Mouse (Mus musculus): ENCODE measurements around the gene Ypel4. TPM values are rescaled to one million over a fixed set of nuclear protein-coding genes. Genes with fewer than 3 reads are reported as not detected.

Gene Ypel4
- polyA plus RNA-seq, 1 experiment = 0.48 TPM

DNA sequence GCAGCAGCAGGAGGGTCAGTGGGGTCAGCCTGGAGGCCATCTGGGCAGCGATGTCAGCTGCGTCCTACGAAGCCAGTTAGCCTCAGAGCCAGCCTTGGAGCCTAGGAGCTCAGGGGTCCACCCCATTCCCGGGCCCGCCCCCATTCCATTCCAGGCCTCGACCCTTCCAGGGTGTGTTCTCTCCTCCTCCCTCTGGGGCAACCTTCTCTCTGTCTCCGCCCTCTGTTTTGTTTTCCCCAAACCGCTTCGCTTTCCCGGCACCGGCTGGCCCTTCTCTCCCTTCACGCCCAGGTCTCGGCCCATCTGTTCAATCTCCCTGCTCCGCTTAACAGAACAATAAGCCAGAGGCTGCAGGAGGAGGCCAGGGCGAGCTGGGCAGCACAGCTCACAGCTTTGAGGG is 40.9 kb downstream of the Ypel4 start:
- H3K4me3 ChIP-seq (ENCODE audit: insufficient read depth, low read depth, low read length) = peak overlapping the region; percentile 44
- H3K4me1 ChIP-seq (ENCODE audit: control insufficient read depth, insufficient read depth, low read length) = no peaks in the 10 kb centered on the region
- peak; percentile 69 for DNase-seq
- H3K27ac ChIP-seq (ENCODE audit: insufficient read depth, low read depth, low read length) = no peak overlapping the region
- TF ChIP-seq POLR2A (IDR thresholded peaks at IDR 0.05; ENCODE audit: low read depth, low read length) (no peak), CTCF (conservative IDR thresholded peaks at IDR 0.05; ENCODE audit: insufficient read depth, insufficient read length, low read depth, low read length) (no peak)
- H3K36me3 ChIP-seq (ENCODE audit: control insufficient read depth, insufficient read depth, low read length) = no peaks in the 10 kb centered on the region
- 14% methylated on average over 14 of the region's 15 CpGs for WGBS
- no peaks in the 10 kb centered on the region for H3K27me3 ChIP-seq (replicated peaks; ENCODE audit: control insufficient read depth, insufficient read depth, low read length)

DNA sequence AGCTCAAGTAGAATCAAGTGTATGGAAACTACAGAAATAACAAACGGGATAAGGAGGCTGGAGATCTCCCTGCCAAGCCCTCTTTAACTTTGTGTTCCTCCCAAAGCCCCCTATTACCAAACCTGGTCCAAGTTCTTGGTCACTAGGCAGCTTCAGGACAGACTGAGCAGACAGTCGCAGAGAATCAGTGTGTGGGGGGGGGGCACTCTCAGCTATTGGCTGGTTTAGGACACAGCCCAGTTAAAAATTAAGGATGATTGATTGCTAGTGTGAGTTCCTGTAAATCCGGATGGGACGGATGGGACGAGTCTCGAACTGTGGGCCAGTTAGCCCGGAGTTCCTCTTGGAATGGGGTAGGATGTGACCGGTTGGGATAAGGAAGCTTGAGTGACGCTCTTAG is 41.4 kb downstream of the Ypel4 start, which contains the start of gene Serping1:
Gene Serping1 (minus strand): TSS at position 204 of the 400 bp plus-strand sequence.
- H3K27me3 ChIP-seq (replicated peaks; ENCODE audit: control insufficient read depth, insufficient read depth, low read length) = no peaks in the 10 kb centered on the region
- H3K4me1 ChIP-seq (ENCODE audit: control insufficient read depth, insufficient read depth, low read length) = no peaks in the 10 kb centered on the region
- peak within 1 kb of the TSS; percentile 19; the same call in 1 of the 2 replicates for H3K27ac ChIP-seq (ENCODE audit: insufficient read depth, low read depth, low read length)
- TF ChIP-seq POLR2A (IDR thresholded peaks at IDR 0.05; ENCODE audit: low read depth, low read length) = no peak
- TF ChIP-seq CTCF (conservative IDR thresholded peaks at IDR 0.05; ENCODE audit: insufficient read depth, insufficient read length, low read depth, low read length) = no peak
- H3K36me3 ChIP-seq (ENCODE audit: control insufficient read depth, insufficient read depth, low read length) = no peaks in the 10 kb centered on the region
- WGBS = 63% methylated on average over 9 of the region's 9 CpGs
- H3K4me3 ChIP-seq (ENCODE audit: insufficient read depth, low read depth, low read length) = peak within 1 kb of the TSS; percentile 44
- DNase-seq = peak; percentile 14

DNA sequence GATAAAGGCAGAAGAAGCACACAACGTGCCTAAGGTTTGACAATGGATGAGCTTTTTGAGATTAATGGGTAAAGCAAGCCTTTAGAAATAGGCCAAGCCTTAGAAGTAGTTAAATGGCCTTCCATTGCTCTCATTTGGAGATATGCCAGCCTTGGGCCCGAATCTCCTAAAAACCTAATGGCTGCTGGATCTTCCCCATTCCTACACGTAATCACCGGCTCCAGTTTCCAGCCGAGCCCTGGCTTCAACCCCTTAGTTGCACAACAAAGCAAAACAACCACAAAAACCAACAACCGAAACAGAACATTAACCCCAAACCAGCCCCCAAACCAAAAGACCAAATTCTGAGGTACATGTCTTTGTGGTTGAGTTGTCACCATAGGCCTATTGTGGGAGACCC is 41.8 kb downstream of the Ypel4 start:
- H3K4me1 ChIP-seq (ENCODE audit: control insufficient read depth, insufficient read depth, low read length) = no peaks in the 10 kb centered on the region
- no peak for DNase-seq
- H3K4me3 ChIP-seq (ENCODE audit: insufficient read depth, low read depth, low read length) = no peak overlapping the region
- H3K27ac ChIP-seq (ENCODE audit: insufficient read depth, low read depth, low read length) = peak overlapping the region; percentile 19; the same call in 1 of the 2 replicates
- 75% methylated on average over 6 of the region's 6 CpGs for WGBS
- H3K27me3 ChIP-seq (replicated peaks; ENCODE audit: control insufficient read depth, insufficient read depth, low read length) = no peaks in the 10 kb centered on the region
- TF ChIP-seq POLR2A (IDR thresholded peaks at IDR 0.05; ENCODE audit: low read depth, low read length) (no peak), CTCF (conservative IDR thresholded peaks at IDR 0.05; ENCODE audit: insufficient read depth, insufficient read length, low read depth, low read length) (no peak)
- no peaks in the 10 kb centered on the region for H3K36me3 ChIP-seq (ENCODE audit: control insufficient read depth, insufficient read depth, low read length)

DNA sequence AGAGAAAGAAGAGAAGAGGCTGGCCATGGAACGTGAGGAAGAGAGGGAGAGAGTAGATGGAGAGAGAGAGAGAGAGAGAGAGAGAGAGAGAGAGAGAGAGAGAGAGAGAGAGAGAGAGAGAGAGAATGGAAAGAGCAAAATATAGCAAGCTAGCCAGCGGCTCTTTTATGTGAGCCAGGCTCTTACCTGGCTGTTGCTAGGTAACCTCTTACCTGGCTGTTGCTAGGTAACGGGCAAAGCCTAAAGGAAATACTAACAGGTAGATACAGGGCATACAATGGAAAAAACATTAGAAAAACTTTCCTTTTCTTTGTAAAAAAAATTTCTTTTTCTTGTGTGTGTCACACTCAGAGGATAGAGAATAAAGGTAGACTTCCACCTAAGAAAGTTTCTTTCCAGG is 43.8 kb downstream of the Ypel4 start:
- Histone ChIP-seq H3K4me1 (ENCODE audit: control insufficient read depth, insufficient read depth, low read length) (no peaks in the 10 kb centered on the region), H3K27me3 (replicated peaks; ENCODE audit: control insufficient read depth, insufficient read depth, low read length) (no peaks in the 10 kb centered on the region), H3K4me3 (ENCODE audit: insufficient read depth, low read depth, low read length) (no peak overlapping the region), H3K36me3 (ENCODE audit: control insufficient read depth, insufficient read depth, low read length) (no peaks in the 10 kb centered on the region), H3K27ac (ENCODE audit: insufficient read depth, low read depth, low read length) (no peak overlapping the region)
- TF ChIP-seq CTCF (conservative IDR thresholded peaks at IDR 0.05; ENCODE audit: insufficient read depth, insufficient read length, low read depth, low read length) = no peak
- DNase-seq = no peak
- WGBS = 70% methylated on average over 3 of the region's 3 CpGs

DNA sequence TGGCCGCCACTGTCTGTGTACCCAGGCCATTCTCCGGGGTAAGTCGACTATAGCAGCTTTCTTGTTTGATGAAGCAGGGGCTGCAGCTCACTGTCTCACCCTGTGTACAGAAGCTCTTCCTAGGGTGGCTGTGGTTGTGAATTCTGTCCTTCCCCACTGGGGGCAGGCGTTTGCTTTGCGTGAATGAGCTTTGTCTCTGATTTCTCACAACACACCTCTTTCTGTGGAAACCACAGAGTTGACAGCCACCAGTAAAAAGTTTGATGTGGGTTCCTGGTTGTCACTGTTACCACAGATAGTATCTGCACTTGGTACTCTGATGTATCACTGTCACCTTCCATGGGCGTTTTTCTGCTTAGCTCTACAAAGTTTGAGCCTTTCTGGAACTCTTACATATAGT is 45.4 kb downstream of the Ypel4 start:
- H3K4me3 ChIP-seq (ENCODE audit: insufficient read depth, low read depth, low read length) = no peak overlapping the region
- H3K27ac ChIP-seq (ENCODE audit: insufficient read depth, low read depth, low read length) = no peak overlapping the region
- H3K4me1 ChIP-seq (ENCODE audit: control insufficient read depth, insufficient read depth, low read length) = no peaks in the 10 kb centered on the region
- WGBS = 59% methylated on average over 6 of the region's 6 CpGs
- no peaks in the 10 kb centered on the region for H3K36me3 ChIP-seq (ENCODE audit: control insufficient read depth, insufficient read depth, low read length)
- H3K27me3 ChIP-seq (replicated peaks; ENCODE audit: control insufficient read depth, insufficient read depth, low read length) = no peaks in the 10 kb centered on the region
- DNase-seq = no peak
- TF ChIP-seq CTCF (conservative IDR thresholded peaks at IDR 0.05; ENCODE audit: insufficient read depth, insufficient read length, low read depth, low read length) (peak; percentile 25; the same call in 1 of the 2 replicates), POLR2A (IDR thresholded peaks at IDR 0.05; ENCODE audit: low read depth, low read length) (no peak)

DNA sequence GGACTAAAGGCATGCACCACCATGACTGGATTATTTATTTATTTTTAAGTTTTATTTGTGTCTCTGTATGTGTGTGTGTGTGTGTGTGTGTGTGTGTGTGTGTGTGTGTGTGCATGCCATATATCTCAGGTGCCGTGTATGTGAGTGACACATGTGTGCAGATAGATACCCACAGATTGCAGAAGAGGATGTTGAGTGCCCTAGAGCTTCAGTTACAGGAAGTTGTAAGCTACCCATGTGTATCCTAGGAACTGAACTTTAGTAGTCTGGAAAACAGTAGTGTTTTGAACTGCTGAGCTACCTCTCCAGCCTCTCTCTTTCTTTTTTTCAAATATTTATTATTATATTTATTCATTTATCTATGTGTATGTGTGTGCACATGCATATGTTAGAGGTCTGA is 49.5 kb downstream of the Ypel4 start:
- DNase-seq = no peak
- 79% methylated on average over 1 of the region's 1 CpGs for WGBS
- Histone ChIP-seq H3K4me3 (ENCODE audit: insufficient read depth, low read depth, low read length) (no peak overlapping the region), H3K27me3 (replicated peaks; ENCODE audit: control insufficient read depth, insufficient read depth, low read length) (no peaks in the 10 kb centered on the region), H3K4me1 (ENCODE audit: control insufficient read depth, insufficient read depth, low read length) (no peaks in the 10 kb centered on the region), H3K36me3 (ENCODE audit: control insufficient read depth, insufficient read depth, low read length) (no peaks in the 10 kb centered on the region), H3K27ac (ENCODE audit: insufficient read depth, low read depth, low read length) (no peak overlapping the region)
- TF ChIP-seq CTCF (conservative IDR thresholded peaks at IDR 0.05; ENCODE audit: insufficient read depth, insufficient read length, low read depth, low read length) (no peak), POLR2A (IDR thresholded peaks at IDR 0.05; ENCODE audit: low read depth, low read length) (no peak)

DNA sequence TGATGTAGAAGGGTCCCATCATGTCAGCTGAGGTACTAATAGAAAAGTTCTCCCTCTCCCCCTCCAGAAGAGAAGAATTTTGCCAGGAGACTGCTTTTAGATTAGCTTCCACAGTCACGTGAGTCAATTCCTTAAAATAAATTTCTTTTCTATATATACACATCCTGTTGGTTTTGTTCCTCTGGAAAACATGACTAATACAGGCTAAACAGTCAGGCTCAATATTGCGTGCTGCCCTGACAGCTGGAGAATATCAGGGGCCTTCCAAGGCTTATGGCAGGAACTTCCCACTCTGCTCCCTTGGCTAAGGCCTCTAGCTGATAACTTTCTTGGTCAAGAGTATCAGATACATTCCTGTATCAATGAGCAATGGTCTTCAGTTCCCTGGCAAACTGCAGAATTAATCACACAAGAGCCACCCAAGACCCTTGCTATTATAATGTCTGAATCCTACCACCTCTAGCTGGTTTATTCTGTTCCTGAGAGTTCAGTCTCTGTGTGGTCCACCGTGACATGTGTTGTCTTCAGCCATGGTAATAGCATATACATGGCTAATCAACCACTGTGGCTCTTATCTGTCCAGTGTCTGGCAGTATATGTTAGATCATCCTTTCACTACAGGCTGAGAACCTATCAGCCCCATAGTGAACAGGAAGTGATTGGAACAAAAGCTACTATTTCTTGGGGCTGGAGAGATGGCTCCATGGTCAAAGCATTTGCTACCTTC is 50.1 kb downstream of the Ypel4 start:
- Histone ChIP-seq H3K27ac (ENCODE audit: insufficient read depth, low read depth, low read length) (peak overlapping the region; percentile 31; the same call in 1 of the 2 replicates), H3K4me1 (ENCODE audit: control insufficient read depth, insufficient read depth, low read length) (no peaks in the 10 kb centered on the region), H3K27me3 (replicated peaks; ENCODE audit: control insufficient read depth, insufficient read depth, low read length) (no peaks in the 10 kb centered on the region), H3K36me3 (ENCODE audit: control insufficient read depth, insufficient read depth, low read length) (no peaks in the 10 kb centered on the region), H3K4me3 (ENCODE audit: insufficient read depth, low read depth, low read length) (no peak overlapping the region)
- TF ChIP-seq POLR2A (IDR thresholded peaks at IDR 0.05; ENCODE audit: low read depth, low read length) (no peak), CTCF (conservative IDR thresholded peaks at IDR 0.05; ENCODE audit: insufficient read depth, insufficient read length, low read depth, low read length) (no peak)
- WGBS = 68% methylated on average over 3 of the region's 3 CpGs
- DNase-seq = peak; percentile 21

Other genes with a start within 250 kb of the Ypel4 start
- gene Ctnnd1, start 83.3 kb upstream of the Ypel4 start, polyA plus RNA-seq (2012; rRNA removed) = 53.2 and 58.7 TPM in 2 replicates
- gene Btbd18, start 75.0 kb upstream of the Ypel4 start, polyA plus RNA-seq (2012; rRNA removed) = 0.02 TPM in 1 of 2 replicates, not detected in the other
- 29.6 and 32.2 TPM in 2 replicates for gene Selenoh, start 63.3 kb upstream of the Ypel4 start, polyA plus RNA-seq (2012; rRNA removed)
- not detected in 2 replicates for gene Gm28635, start 56.0 kb upstream of the Ypel4 start, polyA plus RNA-seq (2012; rRNA removed)
- gene Med19, start 55.7 kb upstream of the Ypel4 start, polyA plus RNA-seq (2012; rRNA removed) = 7.8 and 9.3 TPM in 2 replicates
- gene Tmx2, start 54.9 kb upstream of the Ypel4 start, polyA plus RNA-seq (2012; rRNA removed) = 188 and 193 TPM in 2 replicates
- 59.6 and 65.8 TPM in 2 replicates for gene Zdhhc5, start 18.9 kb upstream of the Ypel4 start, polyA plus RNA-seq (2012; rRNA removed)
- gene Clp1, start 6.7 kb upstream of the Ypel4 start, polyA plus RNA-seq (2012; rRNA removed) = 9.3 and 11.1 TPM in 2 replicates
- gene Gm19426, start 9.6 kb downstream of the Ypel4 start, polyA plus RNA-seq (2012; rRNA removed) = 2.0 TPM in 2 replicates
- gene Serping1, start 41.4 kb downstream of the Ypel4 start, polyA plus RNA-seq (2012; rRNA removed) = 232 and 288 TPM in 2 replicates
- 18.1 and 24.1 TPM in 2 replicates for gene Ube2l6, start 64.8 kb downstream of the Ypel4 start, polyA plus RNA-seq (2012; rRNA removed)
- 2.6 TPM in 1 of 2 replicates, not detected in the other for gene Smtnl1, start 88.6 kb downstream of the Ypel4 start, polyA plus RNA-seq (2012; rRNA removed)
- 62.2 and 90.3 TPM in 2 replicates for gene Timm10, start 92.9 kb downstream of the Ypel4 start, polyA plus RNA-seq (2012; rRNA removed)
- 3.6 and 4.3 TPM in 2 replicates for gene Slc43a1, start 104.8 kb downstream of the Ypel4 start, polyA plus RNA-seq (2012; rRNA removed)
- gene Rtn4rl2, start 152.7 kb downstream of the Ypel4 start, polyA plus RNA-seq (2012; rRNA removed) = 1.4 and 1.5 TPM in 2 replicates
- gene Slc43a3, start 202.5 kb downstream of the Ypel4 start, polyA plus RNA-seq (2012; rRNA removed) = 60.8 and 62.2 TPM in 2 replicates
- 0.16 TPM in 1 of 2 replicates, not detected in the other for gene Prg2, start 246.4 kb downstream of the Ypel4 start, polyA plus RNA-seq (2012; rRNA removed)